Mouse (Mus musculus) lung, postnatal 36 days (tissue): ENCODE data around the gene Disp1.
A peak's percentile ranks its signal among the peaks of the same experiment; 100 is the strongest.

Source experiments
- DNase-seq: peaks from one replicate; pipeline ENCODE4 v3.0.0; 2022; ENCODE audit warnings: mixed read lengths

The Disp1 gene

DNA sequence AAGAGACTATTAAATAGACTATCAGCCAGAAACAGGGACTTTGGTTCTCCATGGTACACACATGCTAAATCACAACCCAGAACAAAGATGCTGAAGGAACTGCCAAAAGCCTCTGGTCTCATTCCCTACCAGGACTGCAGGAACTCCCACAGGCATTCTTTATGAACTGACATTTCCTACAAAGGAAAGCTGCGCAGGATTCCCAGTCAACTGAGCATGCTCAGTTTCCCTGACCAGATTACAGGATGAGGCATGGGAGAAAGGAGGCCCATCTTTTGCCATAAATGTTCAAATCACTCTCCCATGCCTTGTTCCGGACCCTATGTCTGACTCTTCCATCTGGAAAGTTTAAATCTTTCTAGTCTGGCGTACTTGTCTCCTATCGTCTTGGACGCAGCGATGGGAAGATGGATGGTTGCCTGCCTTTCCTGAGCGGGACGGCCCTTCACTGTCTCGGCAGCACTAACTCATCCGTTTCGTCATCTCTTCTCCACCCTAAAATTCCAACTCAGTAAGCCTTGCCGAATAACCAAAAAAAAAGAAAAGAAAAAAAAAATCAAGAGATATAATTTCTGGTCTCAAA lies 100.9 kb downstream of the Disp1 start:
- DNase-seq = no peak

DNA sequence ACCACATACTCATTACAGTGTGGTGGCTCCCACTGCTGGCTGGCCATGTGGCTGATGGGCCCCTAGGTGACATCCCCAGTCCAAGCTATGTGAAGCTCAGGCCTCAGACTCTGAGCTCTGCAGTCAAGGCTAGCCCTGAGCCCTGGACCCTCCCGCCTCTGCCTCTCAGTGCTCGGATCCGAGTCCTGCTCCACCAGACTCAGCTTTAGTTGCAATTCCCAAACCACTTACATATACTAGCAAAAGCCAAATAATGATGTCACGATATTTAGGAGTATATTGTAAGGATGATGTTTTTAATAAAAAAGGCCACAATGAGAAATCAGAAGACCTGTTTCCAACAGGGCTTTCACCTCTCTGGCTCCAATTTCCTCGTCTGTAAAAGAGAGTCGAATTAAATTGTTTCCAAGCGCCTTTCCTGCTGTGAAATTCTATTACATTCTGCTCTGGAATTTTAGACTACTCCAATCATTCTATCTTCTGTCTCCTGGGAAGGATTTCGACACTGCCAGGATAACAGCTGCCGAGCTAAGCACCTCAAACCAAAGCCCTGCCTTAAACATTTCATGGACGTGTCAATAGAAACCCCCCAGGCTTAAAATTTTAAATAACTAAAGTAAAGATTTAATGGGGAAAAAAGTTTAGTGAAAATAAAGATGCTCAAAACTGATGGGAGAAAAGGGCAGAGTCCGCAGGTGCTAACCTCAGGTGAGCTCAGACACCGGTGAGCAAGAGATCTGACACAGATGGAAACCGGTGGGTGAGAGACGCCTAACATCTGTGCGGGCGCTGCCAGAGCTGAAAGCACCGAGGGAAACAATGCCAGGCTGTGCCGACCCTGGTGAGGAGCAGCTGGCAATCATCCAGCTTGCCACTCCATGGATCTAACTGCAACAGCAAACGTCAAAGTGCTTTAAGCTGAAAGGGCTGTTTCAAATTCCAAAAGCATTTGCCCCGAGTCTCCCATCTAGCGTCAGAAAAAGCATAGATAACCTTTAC lies 103.2 kb downstream of the Disp1 start:
- DNase-seq = peak; percentile 38

DNA sequence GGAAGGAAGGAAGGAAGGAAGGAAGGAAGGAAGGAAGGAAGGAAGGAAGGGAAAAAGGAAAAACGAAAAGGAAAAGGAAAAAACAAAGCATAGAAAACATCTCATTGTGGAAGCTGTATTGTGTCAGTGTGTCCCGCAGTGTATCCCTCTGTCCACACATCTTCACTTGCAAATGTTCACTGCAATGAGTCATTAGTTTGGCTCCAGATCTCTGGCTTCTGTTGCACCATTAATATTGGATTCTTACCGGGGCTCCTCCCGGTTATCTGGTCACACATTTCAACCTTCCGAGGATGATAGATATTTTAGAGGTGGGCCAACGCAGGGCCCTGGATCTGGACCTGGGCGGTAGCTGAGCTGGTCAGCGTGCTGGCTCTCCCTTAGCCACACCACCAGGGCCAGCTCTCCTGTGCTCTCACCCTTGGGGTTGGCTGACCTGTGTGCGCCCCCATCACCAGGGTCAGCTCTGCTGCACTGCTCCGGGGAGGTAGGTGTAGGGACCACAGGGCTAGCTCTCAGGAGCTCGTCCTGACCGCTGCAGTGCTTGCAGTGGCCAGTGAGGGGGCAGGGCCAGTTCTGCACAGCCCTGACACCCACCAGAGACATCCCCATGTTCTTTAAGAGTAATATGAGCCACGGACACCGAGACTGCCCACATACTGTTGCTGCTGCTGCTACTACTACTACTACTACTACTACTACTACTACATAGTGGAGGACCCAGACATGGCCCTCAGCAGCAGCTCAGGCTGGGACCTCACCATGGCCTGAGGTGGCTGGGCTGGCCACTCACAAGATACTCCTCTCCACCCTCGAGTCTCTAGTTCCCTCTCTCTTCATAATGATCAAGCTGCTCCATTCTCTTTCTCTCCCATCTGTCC lies 104.1 kb downstream of the Disp1 start:
- DNase-seq = no peak

DNA sequence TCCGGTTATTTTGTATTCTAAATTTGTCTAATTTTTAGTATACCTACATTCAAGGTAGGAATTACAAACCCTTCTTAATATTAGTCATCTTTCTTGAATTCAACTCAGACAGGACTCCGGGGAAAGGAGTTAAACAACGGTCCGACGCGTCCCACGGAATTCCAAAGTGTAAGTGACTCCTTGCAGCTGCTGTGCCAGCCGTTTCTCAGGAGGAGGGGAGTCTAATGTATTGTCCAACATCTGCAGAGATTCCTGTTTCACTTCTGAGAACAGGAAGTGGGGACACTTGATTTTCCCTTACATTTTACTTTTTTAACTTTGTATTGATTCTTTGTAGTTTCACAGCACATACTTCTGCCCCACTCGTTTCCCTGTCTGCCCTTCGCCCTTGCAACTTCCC lies 104.9 kb downstream of the Disp1 start:
- DNase-seq = no peak

DNA sequence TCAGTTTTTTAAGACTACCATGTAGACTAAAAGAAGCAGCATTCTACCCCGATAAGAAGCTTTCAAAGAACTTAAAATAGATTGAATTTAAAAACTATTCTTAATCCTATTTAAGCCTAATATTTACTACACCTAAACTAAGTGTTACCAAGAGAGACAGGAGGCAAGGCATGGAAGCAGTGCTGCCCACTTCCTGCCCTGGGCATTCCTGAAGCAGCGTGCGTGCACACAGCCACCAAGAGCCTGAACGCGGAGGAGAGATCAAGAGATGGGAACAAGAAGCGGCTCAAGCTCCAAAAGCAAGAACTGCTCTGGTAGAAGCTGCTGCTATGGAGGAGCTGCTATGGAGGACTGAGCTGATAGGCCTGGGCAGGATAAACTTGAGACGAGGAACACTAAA lies 106.2 kb downstream of the Disp1 start:
- DNase-seq = no peak

DNA sequence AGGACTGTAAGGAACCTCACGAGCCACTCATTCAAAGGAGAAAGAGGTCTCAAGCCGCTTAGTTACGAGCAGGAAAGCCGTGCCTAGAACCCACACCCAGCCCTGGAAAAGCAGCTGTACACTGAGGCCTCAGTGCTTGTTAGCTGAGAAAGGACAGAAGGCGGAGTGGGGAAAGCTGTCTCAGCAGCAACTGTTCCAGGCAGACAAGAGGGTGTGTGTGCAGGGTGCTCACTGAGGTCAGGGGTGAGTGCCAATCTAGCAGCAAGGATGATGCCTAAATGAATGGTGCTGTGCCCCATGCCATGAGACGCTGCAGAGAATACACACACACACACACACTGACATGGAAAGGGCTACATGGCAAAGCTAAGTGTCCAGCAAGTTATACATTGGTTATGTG lies 106.8 kb downstream of the Disp1 start:
- DNase-seq = no peak

DNA sequence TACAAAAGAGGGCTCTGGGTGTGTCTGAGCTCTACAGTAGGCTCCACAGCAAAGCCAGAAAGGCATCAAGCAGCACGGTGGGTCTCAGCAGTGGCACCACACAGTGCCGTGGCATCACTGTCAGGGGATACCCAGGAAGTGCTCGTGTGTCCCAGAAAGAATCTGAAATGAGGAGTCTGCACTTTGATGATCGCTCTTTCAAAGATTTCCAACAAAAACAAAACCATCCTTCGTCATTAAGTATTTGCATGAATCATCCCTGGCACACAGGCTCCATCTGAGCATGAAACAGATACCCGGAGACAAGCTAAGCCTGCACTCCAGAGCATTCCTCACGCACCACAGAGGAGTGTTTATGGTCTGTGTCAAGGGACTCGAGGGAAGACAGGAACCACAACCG lies 107.8 kb downstream of the Disp1 start:
- no peak for DNase-seq

DNA sequence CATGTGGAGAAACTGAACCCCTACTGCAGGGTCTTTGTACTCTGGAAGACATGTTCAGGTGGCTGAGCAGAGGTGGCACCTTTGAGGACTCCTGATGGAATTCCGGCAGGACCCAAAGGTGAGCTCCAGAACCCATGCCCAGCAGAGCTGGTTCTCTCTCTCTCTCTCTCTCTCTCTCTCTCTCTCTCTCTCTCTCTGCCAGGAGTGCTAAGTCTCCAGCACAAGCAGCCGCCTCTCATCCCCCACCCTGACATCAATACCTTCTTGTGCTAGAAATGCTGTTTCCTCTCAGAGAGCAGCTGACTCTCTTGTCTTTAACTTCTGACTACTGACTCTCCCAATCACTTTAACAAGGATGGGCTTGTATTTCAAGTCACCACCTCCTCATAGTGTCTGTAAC lies 113.8 kb downstream of the Disp1 start:
- no peak for DNase-seq

DNA sequence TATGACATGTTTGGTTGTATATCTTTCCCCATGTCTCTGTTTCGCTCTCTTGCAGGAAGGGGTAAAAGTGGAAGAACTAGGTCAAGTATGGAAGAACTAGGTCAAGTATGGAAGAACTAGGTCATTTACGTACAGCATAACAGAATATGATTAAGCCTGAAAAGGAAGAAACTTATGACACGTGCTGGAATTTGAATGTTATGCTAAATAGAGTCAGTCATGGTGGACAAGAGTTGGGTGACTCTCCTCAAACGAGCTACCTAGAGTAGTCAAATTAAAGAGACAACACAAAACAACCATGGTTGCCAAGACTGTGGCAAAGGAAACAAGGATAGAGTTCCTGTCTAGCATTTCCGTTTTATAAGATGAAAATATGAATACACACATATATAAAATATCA lies 116.6 kb downstream of the Disp1 start:
- no peak for DNase-seq

DNA sequence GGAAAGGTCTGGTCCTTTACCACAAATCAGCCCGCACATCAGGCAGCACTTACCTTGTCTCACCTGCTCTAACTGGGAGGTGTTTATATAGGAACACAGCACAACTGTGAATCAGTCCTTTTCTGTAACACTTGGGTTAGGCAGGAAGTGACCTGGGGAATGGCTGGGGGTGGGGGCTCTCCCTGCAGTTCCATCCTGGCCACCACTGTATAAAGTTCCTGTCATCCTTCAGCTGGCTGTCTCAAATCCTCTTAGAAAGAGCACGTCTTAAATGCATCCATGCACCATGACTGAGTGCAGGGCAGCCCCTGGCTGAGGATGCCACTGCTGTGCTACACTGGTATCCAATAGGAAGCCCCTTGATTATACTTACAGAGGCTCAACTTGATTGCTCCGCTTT lies 118.5 kb downstream of the Disp1 start:
- DNase-seq = no peak

DNA sequence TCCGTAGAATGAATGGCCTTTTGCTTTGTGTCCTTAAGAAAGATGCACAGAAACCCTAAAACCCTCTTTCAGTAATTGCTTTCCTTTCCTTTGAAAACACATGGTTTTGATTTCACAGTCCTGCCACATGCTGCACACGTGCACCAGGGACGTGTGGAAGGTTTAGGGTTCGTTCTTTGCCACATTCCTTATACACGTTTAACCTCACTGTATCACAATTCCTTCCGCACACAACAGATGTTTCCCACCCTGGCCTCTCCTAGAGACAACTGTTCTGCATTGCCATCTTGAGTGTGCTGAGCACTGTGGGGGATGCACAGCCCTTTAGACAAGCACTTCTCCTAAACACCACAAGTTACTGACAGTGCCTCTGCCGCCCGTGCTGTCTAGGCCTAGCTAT lies 119.2 kb downstream of the Disp1 start:
- no peak for DNase-seq

DNA sequence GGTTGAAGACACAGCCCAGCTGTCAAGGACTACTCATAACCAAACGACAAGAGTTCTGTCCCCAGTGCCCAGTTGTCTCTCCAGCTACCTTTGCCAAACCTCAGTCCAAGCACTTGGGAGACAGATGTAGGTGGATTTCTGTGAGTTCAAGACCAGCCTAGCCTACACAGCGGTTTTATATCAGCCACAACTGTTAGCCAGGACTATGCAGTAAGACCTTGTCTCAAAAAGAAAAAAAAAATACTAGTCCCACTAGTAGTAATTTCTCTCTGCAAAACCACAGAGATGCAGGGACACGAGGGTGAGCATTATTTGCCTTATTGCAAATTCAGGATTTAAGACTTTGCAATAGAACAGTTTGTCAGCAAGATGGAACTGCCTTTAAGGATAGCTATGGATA lies 120.0 kb downstream of the Disp1 start:
- no peak for DNase-seq

DNA sequence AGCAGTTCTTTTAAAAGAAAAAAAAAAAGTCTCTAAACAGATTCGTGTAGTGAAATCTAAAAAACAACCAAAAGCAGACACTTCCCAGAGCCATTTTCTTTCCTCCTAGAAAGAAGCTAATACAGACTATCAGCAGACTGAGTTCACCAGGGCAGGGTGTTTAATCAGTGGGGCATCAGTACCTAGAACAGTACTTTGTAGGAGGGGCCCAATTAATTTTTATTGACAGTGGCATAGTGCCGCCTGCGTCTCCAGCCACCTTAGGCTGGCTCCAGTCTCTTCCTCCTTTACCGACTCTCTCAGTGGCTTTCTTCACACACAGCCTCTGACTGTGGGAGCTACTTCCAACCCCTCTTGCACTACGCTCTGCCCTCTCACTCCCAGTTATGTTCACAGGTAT lies 121.1 kb downstream of the Disp1 start:
- DNase-seq = no peak

DNA sequence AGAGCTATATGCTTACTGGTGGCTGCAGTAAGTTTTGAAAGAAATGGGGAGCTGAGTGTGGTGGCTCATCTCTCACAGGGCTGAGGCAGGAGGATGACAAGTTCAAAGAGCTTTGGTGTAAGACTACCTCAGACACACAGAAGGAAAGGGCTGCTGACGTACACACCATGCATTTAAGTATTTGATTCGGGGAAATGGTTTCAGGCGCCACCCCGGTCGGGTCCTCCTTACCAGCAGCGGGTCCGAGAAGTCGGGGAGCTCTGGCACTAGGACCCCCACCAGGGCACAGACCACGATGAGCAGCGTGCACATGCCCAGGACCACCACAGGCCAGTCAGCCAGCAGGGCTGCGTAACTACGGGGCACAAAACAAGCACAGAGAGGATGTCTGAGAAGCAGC lies 121.6 kb downstream of the Disp1 start:
- no peak for DNase-seq

DNA sequence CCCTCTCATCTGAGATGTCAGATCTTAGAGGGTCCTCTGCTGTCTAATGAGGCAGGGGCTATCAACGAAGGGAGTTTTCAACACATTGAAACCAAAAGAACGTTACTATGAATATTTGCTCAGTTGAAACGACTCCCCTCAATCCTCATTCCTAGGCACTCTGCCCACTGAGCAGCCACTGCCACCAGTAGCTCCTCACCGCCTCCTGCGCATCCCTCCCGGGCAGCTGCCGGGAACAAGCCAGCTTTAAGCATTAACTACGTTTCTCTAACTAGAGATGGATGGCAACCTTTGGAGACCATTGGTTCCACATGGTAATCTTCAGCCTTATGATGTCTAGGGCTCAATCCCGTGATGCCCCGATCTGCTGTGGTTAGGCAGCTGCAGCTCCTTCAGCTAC lies 123.7 kb downstream of the Disp1 start:
- DNase-seq = no peak

DNA sequence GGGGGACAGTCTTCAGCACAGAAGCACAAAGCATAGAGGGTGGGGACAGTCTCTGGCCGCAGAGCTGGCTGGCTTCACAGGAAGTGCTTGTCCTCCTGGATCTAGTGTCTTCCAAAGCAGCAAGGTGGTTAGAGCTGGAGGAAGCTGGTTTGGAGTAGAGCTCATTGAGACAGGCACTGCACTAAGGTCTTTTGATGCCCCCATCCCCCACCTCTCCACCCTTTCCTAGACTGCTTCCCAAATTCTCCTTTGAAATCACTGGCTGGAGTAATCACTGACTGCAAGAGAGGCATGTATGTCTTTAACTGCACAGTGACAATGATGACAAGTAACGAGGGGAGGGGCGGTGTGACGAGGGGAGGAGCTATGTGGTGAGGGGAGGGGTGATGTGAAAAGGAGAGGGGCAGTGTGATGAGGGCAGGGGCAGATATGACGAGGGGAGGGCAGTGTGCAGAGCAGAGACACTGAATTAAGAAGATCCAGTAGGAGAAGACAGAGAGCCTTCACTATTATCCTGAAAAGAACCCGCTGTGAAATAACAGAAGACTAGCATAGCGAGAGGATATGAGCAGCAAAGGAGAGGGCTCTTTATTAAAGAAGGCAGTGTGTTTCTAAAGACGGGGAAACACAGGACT lies 125.8 kb downstream of the Disp1 start:
- DNase-seq = no peak

DNA sequence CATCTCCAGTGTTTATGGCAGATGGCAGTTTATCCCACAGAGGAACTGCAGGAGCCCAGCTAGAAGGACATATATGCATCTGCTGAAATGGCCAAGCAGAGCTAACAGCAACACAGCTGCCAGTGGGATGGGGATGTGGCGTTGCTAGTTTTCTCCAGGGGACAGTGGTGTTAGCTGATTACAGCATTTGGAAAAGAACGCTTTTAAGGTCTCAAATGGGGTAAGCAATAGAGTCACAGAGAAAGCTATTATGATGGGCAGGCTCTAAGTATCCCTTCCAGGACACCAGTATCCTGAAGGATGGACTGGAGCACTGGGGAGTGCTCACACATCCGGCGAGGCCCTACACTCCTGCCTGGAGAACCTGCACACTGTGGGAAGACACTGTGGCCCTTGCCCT lies 129.0 kb downstream of the Disp1 start:
- no peak for DNase-seq

DNA sequence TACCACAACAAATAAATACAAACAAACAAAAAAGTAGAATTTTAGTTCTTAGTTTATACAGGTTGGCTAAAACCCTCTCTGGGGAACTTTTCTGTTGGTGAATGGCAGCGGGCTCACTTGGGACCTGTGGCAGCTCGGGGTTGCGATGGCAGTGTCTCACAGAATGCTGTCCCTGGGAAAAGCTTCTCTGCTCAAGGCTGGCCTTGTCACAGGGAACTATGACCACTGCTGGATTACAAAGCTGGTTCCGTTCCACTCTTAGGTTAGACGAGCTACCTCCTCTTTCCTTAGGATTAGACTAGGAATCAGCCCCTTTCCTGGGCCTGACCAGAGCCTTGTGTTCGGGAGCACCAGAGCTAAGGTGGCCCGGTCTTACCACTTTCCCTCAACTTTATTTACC lies 130.1 kb downstream of the Disp1 start:
- DNase-seq = no peak

DNA sequence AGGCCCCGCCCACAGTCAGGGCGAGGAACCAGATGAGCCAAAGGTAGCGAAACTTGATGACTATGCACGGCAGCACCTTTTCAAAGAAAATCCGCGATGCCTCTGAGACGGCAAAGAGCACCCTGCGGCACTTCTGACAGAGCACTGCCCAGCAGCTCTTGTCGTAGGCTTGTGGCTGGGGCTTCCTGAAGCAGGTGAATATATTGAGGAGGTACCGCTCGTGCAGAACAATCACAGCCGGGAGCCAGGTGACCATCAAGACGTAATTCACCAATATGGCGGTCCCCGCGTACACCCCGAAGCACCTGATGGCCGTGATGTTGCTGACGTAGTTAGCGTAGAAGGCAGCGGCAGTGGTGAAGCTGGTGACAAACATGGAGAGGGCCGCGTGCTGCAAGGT lies 132.7 kb downstream of the Disp1 start:
- no peak for DNase-seq

DNA sequence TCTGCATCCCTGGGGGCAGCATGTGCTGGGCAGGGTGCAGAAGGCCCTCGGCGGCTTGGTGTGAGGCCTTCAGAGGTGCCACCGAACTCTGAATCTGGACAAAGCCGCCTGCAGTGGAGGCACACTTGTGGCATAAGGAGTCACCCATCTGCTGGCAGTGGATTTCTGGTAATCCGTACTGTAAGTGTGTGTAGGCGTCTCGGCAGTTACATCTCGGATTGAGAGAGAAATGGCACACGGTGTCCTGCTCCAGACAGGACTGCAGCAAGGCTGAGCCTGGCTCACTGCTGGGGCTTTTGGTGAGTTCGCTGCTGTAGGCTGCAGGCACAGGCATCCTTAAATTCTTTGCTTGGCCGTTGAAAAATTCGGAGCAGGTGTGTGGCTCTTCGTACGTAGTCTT lies 134.5 kb downstream of the Disp1 start:
- DNase-seq = no peak

DNA sequence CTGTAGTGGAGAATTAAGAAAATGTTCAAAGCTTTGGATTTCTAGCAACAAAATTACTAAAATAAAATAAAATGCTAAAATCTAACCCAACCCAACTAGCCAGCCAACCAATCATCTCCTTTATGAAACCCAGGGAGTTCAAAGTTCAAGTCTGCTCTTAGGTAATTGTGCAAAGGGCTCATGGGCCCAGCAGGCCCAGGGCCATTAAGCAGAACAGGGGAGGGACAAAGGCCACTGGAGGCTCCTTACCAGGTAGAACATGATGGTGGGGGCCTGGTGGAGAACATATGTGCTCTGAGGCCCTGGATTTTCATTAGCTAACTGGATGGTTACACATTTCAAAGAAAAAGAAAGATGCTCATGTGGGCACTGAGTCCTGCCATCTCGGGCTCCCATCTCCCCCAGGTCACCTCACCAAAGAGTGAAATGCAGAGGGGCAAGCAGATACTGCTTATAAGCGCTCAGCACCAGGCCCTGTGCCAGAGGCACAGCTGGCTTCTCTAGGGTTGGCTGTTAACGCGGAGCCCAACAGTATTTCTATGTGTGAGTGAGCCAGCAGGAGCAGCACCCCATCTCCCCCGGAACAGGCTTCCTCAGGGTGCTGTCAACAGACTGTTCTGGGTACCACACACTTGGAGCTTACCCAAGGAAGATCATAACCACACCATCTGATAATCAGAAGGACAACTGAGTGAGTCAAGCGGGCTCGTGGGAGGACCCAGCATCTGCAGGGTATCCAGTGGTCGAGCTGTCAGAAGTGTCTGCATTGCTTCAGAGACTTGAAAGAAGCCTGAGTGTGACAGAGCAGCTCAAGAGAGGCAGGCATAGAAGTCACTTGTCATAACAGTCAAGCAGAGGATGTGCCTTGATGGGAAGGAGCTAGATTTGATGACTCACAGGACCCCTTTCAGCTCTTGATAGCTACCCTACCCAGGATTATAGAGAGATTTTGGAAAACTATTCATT lies 137.0 kb downstream of the Disp1 start:
- peak; percentile 35 for DNase-seq

DNA sequence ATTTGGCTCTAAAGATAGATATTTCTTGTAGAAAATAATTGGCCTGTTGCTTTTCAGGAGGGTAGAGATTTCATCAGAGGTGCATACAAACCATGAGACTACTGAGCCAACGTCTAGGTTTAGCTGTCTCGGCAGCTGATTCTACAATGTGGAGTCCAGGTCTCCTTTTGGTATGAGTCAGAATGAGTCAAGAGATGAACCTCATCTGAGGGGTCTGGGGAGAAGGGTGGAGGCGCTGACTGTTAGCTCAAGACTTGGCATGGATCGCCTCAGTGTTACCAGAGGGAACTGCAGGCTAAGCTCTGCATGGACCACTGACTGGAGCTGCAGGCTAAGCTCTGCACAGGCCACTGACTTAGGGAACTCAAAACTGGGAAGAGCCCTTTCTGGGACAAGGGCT lies 138.9 kb downstream of the Disp1 start:
- no peak for DNase-seq
